Mouse (Mus musculus) gastrocnemius, postnatal 36 days (tissue): Measurements from ENCODE around the gene Fsd2. TPM values are rescaled to one million over a fixed set of nuclear protein-coding genes. Genes with fewer than 3 reads are reported as not detected.
A peak's percentile ranks its signal among the peaks of the same experiment; 100 is the strongest.

Experiments used
- DNase-seq, 2 experiments: peaks; one replicate each; pipeline ENCODE4 v3.0.0; 2022
- intact Hi-C: fragments of 180-260 bp; cut with DNase I; formaldehyde crosslinking; loops from one replicate; pipeline ENCODE4 v1.15.1; 2025
- total RNA-seq, 2 experiments: library from RNA; stranded (reverse); gene quantifications; 2 replicates each; pipeline ENCODE4 v1.2.3; 2021

Fsd2 gene
- total RNA-seq, 2 experiments from 2014 or later = 283 to 325 TPM

DNA sequence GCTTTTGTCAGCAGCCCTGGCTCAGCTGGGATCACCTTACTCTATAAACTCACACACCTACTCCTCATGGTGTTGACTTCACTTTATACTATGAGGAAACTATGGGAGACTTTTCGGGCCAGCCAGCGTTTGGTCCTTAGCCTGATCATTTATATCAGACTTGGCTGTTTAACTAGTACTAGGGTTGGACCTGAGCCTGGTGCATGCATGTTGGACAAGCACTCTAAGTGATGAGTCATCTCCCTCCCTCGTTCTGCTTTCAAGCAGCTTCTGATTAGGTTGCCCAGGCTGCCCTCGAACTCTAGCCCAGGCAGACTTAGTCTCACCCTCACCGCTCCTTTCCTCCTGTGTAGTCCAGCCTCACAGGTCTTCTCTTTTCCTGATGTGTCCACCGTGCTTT, 6.7 kb upstream of the Fsd2 start:
- no peak for DNase-seq
- intact Hi-C loops = no loop called here

GRCm38 (mm10) chr7:81572610-81573268, 6.0 kb upstream of the Fsd2 start:
- DNase-seq = no peak
- intact Hi-C loops = no loop called here

DNA sequence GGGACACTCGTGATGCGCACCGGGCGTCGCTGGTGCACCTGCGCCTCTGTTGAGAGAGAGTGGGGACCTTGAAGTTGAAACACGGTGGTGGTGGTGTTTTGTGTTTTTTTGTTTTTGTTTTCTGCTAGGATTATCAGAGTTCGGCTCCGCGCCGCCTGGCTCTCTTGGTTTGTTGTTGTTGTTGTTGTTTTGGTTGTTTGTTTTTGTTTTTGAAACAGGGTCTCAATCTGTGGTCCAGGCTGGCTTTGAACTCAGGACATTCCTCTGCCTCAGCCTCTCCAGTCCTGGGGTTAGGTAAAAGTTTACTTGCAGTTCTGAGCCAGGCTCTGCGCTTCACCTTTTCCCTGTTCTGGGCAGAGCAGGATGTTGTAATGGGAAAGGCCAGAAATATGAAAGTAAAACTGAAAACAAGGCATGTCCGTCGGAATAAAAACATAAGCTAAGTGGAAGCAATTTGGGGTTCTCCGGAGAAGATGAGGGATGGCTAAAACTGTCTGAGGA, 5.2 kb upstream of the Fsd2 start:
- intact Hi-C loops = no loop called here
- no peak for DNase-seq

- peak; percentile 84 to 86 for DNase-seq
- intact Hi-C loops = no loop called here
Observed at GRCm38 (mm10) chr7:81571108-81571940, 4.6 kb upstream of the Fsd2 start, which contains the start of gene Whamm. Whamm (plus strand) TSS chr7:81571266.

DNA sequence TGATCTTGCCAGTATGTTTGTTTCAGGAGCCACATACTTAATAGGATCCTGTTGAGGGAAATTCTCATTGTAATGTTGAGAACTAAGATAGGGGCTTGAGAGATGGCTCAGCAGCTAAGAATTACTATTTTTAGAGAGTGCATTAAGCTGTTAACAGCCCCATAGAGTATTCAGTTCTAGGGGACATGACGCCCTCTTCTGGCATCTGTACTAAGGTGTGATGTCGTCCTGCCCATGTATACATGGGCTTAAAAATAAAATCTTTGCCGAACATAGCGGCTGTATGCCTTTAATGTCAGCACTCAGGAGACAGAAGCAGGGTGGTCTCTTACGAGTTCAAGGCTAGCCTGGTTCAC, 4.0 kb upstream of the Fsd2 start:
- no peak for DNase-seq
- intact Hi-C loops = no loop called here

DNA sequence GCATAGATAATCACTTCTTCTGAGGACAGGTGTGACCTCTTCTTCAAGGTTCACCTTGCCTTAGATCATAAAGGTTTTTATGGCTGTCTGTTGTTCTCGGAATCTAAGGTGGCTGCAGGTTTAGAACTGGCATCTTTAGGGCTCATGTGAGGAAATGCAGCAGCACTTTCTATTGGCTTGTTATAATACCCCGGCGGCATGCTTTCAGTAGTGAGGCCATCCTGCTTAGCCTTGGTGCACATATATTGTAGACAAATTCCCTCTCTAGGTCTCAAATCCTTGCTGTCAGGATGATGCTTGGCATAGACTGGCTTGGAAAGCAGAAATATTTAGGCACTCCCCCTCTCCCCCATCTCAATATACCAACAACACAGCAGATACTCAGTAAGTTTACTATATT, 3.5 kb upstream of the Fsd2 start:
- intact Hi-C loops = no loop called here

DNA sequence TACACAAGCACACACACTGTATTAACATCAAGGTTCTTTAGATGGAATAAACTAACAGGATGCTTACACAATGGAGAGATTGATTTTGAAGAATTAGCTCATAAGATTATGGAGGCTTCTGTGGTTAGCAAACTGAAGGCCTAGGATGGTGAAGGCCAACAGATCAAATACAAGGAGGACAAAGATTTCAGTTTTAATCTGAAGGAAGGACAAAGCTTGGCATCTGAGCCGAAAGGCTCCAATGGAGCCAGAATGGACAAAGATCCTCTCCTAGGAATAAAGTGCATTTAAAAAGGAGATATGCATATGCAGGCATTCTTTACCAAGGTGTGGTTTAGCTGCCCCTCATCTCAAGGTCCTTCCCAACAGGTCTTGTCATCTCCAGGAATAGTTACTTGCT, 3.1 kb upstream of the Fsd2 start:
- intact Hi-C loops = loop anchor here (10.0 kb wide), 1 partner anchor 115 kb away; the partner anchor contains the start of gene Cpeb1

More for the DNA sequence above, 3.5 kb upstream of the Fsd2 start:
- no peak for DNase-seq

DNA sequence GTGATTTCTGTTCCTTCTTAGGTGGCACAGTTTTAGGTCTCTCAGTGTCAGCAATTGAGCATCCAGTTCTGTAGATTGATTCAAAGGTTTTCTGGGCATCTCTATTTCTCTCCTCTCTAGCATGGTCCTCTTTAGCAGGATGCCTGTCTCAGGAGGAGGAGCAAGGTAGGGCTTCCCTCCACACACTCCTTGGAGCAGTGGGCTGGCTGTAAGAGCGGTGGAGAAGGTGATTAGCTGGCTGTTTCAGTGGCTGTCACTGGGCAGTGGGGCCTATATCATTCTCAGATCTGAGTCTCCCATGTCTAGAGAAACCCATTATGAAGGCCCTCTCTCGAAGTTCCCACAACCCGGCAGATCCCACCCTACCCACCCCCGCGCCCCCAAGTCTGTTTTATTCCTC, 652 bp upstream of the Fsd2 start:
- DNase-seq = no peak
- intact Hi-C loops = loop anchor here (10.0 kb wide), 1 partner anchor 113 kb away; the partner anchor contains the start of gene Cpeb1

More for the DNA sequence above, 3.1 kb upstream of the Fsd2 start:
- DNase-seq = no peak

- DNase-seq = no peak
- intact Hi-C loops = loop anchor here (10.0 kb wide), 1 partner anchor 112 kb away; the partner anchor contains the start of gene Cpeb1
Observed at GRCm38 (mm10) chr7:81566332-81566731, 412 bp downstream of the Fsd2 start.

- no peak for DNase-seq
- intact Hi-C loops = loop anchor here (10.0 kb wide), 1 partner anchor 111 kb away; the partner anchor contains the start of gene Cpeb1
Observed at GRCm38 (mm10) chr7:81565381-81566055, 1.2 kb downstream of the Fsd2 start.

- intact Hi-C loops = loop anchor here (10.0 kb wide), 1 partner anchor 110 kb away; the partner anchor contains the start of gene Cpeb1
- DNase-seq = no peak
Observed at GRCm38 (mm10) chr7:81564766-81565165, 2.0 kb downstream of the Fsd2 start.

DNA sequence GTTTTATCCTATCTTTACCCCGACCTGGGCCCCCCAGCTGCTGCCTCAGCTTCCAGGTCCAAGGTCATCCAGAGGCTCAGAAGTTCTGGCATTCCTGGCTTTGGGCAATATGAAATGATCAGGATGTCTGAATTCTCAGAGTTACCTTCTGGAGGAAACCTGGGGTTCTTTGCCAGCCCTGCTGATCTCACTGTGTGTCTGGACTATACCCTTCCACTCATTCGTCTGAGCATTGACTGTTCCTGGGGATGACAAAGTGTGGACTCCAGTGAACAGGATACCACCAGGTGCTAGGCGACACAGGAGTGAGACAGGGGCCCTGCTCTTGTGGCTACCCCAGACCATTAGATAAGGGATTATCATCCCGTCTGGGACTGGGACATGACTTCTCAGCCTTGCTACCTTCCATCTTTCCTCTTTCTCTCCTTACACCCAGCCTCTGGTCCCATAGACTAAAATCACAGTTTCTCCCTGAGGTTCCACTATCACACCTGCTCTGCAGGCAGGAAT, 3.2 kb downstream of the Fsd2 start:
- intact Hi-C loops = loop anchor here (10.0 kb wide), 1 partner anchor 109 kb away; the partner anchor contains the start of gene Cpeb1
- no peak for DNase-seq

GRCm38 (mm10) chr7:81561211-81561610, 5.5 kb downstream of the Fsd2 start:
- no peak for DNase-seq
- intact Hi-C loops = loop anchor here (10.0 kb wide), 1 partner anchor 106 kb away; the partner anchor contains the start of gene Cpeb1

DNA sequence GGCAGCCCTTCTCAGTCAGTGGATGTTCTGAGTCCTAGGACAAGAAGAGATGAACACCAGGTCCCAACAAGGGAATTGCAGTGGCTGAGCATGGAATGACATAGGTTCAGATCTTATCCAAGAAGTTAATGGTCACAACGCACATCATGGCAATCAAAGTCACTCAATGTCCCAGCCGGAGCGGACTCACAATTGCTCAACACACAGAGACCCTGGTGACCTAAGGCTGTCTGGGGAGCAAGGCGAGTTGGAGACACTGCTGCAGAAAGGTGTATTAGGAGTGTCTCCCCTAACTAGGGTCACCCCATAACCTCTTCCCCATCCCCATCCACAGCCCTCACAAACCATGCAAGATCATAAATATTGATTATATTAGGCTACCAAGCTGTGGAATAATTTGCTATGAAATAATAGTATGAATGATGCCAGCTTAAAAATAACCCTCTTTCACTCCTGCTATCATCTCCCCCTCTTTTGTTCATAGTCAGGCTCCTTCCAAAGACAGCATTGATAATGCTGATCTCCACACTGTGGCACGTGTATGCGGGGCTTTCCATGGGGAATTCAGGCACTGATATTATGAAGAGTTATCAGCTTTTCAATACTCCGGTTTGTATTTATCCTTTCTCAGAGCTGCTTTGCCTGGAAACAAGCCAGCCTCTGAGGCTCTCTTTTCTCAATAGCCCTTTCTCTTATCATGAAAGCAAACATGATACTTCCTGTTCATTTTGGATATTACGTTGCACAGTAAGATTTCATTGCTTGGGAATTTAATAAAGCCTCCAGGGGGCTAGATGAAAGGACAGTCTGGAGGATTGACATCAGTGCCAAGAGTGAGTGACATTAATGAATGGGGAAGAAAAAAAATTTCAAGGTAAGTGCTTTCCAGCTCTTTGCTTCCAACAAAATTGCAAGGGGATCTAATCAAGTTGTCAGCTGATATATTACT, 6.4 kb downstream of the Fsd2 start:
- no peak for DNase-seq
- intact Hi-C loops = loop anchor here (10.0 kb wide), 1 partner anchor 106 kb away; the partner anchor contains the start of gene Cpeb1

- intact Hi-C loops = no loop called here
- DNase-seq = no peak
Observed at GRCm38 (mm10) chr7:81559231-81559980, 7.3 kb downstream of the Fsd2 start.

DNA sequence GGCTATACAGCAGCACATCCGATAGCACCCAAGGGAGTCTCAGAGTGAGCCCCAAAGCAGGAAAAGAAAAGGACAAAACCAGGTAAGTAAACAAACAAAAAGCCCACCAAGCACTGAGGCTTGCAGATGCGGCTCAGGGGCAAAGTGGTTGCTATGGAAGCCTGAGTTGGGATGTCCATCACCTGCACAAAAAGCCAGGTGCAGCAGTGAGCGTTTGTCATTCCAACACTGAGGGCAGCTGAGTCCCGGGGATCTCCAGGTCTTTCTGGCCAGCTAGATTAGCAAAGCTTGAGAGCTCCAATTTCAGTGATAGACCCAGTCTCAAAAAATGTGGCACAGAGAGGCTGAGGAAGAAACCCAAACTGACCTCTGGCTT, 8.8 kb downstream of the Fsd2 start:
- DNase-seq = no peak
- intact Hi-C loops = no loop called here

DNA sequence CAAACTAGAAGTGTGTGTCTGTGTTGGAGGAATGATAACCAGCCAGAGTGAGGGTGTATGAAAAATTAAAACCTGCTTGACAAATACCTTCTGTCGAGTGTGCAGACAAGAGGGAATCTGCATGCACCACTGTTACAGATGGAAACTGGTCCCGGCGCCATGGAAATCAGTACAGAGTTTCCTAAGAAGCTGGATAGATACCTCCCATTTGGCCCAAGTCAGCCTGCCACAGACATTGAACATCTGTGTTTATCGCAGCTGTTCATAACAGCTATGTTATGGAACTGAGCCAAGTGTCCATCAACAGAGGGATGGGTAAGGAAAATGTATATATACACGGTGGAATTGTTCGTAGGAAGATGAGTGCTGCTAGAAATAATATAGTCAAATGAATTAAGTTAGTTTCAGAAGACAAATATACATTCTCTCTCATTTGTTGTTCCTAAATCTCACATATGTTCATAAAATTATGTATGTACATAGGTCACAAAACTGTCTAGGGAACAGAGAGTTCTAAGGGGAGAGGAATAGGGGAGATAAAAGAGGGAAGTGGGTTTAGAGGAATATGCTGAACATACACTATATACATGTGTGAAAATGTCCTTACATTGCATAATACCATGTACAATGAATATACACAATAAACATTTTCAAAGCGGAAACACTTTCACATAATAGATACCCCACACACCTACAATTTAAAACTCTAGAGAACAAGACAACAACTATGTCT, 9.3 kb downstream of the Fsd2 start:
- no peak for DNase-seq
- intact Hi-C loops = no loop called here

DNA sequence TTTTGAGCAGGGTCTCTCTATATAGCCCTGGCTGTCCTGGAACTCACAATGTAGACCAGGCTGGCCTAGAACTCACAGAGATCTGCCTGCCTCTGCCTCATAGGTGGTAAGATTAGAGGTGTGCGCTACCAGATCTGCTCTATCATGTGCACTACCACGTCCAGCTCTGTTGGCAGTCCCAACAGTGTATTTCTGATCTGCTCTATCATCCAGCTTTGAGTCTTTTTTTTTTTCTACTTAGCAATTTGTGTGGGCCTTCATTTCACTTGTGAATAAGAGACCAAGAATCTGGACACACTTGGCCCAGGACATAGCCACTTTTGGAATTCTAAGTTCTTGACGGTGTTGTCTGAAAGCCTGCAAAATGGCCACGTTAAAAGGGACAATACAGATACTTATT, 9.9 kb downstream of the Fsd2 start:
- DNase-seq = no peak
- intact Hi-C loops = no loop called here
